Mouse (Mus musculus): ENCODE results near the gene Lias. TPM values are rescaled to one million over a fixed set of nuclear protein-coding genes. Genes with fewer than 3 reads are reported as not detected.

Lias gene
- total RNA-seq (2021), result 10 to 100 TPM; 42.3 to 44.5 TPM
- long read RNA-seq, experiment 1, transcript Lias-202 (11 exons, 1,668 nt), result major isoform, 33 of 44 reads
- long read RNA-seq, experiment 1, partial matches to known transcripts, result 7 of 44 reads
- long read RNA-seq, experiment 1, other reads (novel, unspliced or antisense), result 2 of 44 reads
- long read RNA-seq, experiment 2, transcript Lias-202 (11 exons, 1,668 nt), result major isoform, 52 of 69 reads
- long read RNA-seq, experiment 2, partial matches to known transcripts, result 10 of 69 reads
- long read RNA-seq, experiment 2, other reads (novel, unspliced or antisense), result 3 of 69 reads

- intact Hi-C loops (cut with DNase I), result loop anchor here (2.0 to 10.0 kb wide), 2 partner anchors 56 to 386 kb away; partner anchors contain the start of gene Rfc1
- DNase-seq, result peak; percentile 97 to 99
These were observed at the start of gene Lias, which contains the start of gene Rpl9 for GRCm38 (mm10) chr5:65390648-65391644. TSS of gene Lias (plus strand) at chr5:65391497. TSS of gene Rpl9 (minus strand) at chr5:65391444.

GRCm38 (mm10) chr5:65348168-65348567 lies 43.1 kb upstream of the Lias start, which contains the start of gene Klb:
TSS of gene Klb (plus strand) at chr5:65348314.
- intact Hi-C loops (cut with DNase I), result no loop called here
- DNase-seq, result no peak

- intact Hi-C loops (cut with DNase I), result no loop called here
- no peak for DNase-seq
These were observed 40.8 kb upstream of the Lias start for GRCm38 (mm10) chr5:65350508-65350907.

- intact Hi-C loops (cut with DNase I), result no loop called here
- DNase-seq, result no peak
These were observed 37.2 kb upstream of the Lias start for GRCm38 (mm10) chr5:65354097-65354496.

DNA sequence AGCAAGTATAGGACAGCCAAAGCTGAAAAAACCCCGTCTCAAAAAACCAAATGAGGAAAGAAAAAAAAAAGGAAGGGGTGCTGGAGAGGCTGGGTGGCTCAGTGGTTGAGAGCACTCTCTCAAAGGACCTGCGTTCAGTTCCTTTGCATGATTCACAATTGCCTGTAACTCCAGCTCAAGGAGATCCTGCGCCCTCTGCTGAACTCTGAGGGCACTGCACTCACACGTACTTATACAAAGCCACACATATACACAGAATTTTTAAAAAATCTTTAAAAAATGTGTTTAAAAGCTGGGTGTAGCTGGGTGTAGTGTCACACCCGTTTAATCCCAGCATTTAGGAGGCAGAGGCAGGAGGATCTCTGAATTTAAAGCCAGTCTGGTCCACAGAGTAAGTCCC lies 36.3 kb upstream of the Lias start:
- intact Hi-C loops (cut with DNase I), result no loop called here
- DNase-seq, result no peak

DNA sequence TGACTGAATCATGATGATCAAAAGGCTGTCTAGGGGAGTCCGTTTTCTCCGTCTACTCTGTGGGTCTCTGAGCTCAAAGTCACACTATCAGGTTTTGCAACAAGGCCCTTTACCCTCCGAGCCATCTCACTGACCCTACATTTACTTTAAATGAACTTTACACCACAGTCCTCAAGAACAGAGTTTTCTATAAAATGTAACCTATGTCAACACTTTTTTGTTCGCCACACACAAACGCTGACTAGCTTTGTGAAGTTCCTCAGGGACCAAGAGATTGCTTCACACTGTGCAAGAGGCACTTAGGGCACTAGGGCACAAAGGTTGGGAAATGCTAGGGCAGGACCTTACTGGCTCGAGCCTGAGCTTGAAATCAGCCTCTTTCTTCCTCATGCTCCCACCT lies 34.4 kb upstream of the Lias start:
- DNase-seq, result no peak
- intact Hi-C loops (cut with DNase I), result no loop called here

DNA sequence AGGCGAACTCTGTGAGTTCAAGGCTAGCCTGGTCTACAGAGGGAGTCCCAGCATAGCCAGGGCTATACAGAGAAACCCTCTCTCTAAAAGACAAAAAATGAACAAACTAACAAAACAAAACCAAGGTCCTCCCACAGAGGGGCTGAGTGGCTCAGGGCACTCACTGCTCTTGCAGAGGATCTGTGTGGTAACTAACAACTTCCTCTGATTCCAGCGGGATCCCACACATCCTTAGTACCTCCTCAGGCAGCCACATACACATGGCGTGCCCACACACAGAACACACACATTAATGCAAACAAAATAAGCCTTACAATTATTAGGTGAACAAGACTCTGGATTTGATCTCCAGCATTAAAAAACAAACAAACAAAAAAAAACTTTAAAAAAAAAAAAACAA lies 33.5 kb upstream of the Lias start:
- no peak for DNase-seq
- intact Hi-C loops (cut with DNase I), result no loop called here

DNA sequence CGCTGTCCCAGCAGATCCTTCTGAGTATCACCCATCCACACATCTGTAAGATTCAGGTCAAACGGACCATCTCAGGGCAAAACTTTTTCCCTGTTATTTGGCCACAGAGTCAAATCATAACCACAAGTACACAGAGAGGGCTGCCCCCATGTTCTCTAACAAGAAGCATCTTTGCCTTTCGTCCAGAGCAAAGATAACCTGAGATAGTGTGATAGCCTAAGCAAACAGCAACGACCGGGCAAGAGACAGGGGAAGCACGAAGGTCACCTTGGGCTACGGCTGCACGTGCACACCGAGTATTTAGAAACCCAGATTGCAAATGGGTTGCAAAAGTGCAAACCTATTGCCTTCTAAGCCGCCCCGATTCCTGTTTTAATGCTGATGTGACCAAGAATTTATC lies 23.5 kb upstream of the Lias start:
- DNase-seq, result no peak
- intact Hi-C loops (cut with DNase I), result no loop called here

DNA sequence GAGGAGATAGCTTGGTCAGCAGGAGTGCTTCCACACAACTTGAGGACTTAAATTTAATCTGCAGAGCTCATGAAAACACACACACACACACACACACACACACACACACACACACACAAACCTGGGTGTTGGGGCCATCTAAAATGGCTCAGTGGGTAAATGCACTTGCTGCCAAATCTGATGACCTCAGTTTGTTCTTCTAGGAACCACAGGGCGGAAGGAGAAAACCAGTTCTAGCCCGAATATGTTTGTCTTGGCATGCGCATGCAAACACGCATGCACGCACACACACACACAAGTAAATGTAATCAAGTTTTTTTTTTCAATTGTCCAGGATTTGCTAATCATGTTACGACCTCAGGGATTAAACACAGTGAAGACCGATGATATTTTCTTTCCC lies 19.7 kb upstream of the Lias start:
- intact Hi-C loops (cut with DNase I), result no loop called here
- no peak for DNase-seq

DNA sequence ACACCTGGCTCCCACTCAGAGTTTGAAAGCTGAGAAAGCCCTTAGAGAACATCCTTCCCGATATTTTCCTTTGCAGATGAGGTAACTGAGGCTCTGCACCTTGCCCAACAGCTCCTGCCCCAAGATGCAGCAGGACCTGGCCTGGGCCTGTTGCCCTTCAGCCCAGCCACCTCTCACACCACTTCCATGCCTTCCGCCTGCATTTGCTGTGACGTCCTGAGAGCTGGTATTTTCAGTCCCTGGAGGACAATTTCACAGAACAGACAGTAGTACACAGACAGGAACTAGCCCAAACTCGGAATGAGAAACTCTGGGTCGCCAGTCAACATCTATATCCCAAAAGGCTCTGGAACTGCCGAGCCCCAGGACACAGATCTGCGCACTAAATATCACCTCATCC lies 16.6 kb upstream of the Lias start:
- intact Hi-C loops (cut with DNase I), result no loop called here
- DNase-seq, result no peak

DNA sequence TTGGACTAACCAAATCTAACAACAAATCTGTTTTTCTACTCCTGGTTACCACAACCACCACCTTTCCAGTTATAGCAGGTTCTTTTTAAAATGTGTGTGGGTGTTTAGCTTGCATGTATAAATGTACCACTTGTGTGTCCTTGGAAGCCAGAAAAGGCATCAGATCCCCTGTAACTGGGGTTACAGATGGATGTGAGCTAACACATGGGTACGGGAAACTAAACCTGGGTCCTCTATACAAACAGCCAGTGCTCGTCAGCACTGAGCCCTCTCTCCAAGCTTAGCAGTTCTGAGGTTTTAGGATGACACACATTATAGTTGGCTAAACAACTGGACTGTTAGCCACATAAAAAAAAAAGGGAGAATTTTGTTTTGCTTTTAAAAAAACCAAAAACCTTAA lies 5.6 kb upstream of the Lias start:
- no peak for DNase-seq
- intact Hi-C loops (cut with DNase I), result no loop called here

DNA sequence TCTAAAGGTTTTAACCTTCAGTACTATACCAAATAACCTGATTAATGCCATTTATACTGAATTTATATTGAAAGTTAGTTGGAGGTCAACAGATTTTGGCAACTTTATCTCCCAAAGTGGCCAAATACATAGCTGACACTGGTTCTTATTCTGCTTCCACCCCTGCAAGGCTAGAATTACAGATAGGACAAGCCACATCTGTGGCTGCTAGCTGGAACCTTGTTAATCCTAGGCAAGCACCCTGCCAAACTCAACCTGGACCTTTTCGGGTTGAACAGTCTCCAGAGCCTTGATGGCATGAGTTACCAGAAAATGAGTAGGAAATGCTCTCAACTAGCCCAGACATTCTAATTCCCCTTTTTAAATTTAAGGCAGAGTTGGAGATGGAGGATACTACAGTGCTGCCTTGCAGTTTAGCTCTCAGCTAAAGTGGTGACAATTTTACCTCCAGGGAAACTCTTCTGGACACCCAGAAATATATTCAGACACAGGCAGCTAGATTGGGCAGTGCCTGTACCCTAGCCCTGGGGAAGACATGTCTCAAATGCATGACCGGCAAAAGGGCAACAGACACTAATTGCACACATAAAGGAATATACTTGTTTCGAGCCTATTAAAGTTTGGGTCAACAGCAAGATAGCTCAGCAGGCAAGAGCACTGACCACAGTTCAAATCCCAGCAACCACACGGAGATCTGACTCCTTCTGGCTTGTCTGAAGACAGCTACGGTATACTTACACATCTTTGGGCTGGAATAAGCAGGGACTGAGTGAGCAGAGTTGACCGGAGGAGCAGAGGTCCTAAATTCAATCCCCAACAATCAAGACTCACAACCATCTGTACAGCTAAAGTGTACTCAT lies 4.1 kb upstream of the Lias start:
- no peak for DNase-seq
- intact Hi-C loops (cut with DNase I), result no loop called here

DNA sequence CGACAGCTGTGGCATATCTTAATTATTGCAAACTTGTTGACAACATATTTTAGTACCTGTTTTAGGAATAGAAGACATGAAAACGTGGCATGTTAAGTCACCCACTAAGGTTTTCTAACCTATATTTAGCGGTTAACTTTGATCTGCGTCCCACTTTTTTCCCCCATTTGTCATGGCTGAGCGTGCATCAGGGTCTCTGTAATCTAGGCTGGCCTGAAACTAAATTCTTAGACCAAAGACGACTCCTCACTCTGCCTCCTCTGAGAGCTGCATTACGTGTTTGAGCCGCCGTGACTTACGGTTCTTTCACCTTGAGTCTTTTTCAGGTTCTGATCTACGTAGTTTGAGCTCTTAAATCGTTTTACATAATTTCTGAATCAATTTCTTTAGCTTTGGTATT lies 456 bp downstream of the Lias start:
- no peak for DNase-seq
- intact Hi-C loops (cut with DNase I), result loop anchor here (2.0 to 10.0 kb wide), 2 partner anchors 57 to 387 kb away; partner anchors contain the start of gene Rfc1

GRCm38 (mm10) chr5:65394425-65394824 lies 3.1 kb downstream of the Lias start:
- intact Hi-C loops (cut with DNase I), result loop anchor here (10.0 kb wide), 1 partner anchor 390 kb away; no protein-coding TSS in a partner anchor

GRCm38 (mm10) chr5:65401251-65401994 lies 10.1 kb downstream of the Lias start:
- DNase-seq, result peak; percentile 73 to 75
- intact Hi-C loops (cut with DNase I), result loop anchor here (2.0 to 5.0 kb wide), 3 partner anchors 51 to 295 kb away; no protein-coding TSS in a partner anchor

More at GRCm38 (mm10) chr5:65394425-65394824, 3.1 kb downstream of the Lias start:
- DNase-seq, result no peak

- intact Hi-C loops (cut with DNase I), result no loop called here
- DNase-seq, result no peak
These were observed 16.7 kb downstream of the Lias start for GRCm38 (mm10) chr5:65407989-65408388.

- intact Hi-C loops (cut with DNase I), result no loop called here
These were observed 24.6 kb downstream of the Lias start for GRCm38 (mm10) chr5:65415653-65416458.

GRCm38 (mm10) chr5:65419136-65419535 lies 27.8 kb downstream of the Lias start:
- intact Hi-C loops (cut with DNase I), result no loop called here
- no peak for DNase-seq

More at GRCm38 (mm10) chr5:65415653-65416458, 24.6 kb downstream of the Lias start:
- no peak for DNase-seq

- intact Hi-C loops (cut with DNase I), result no loop called here
- no peak for DNase-seq
These were observed 29.5 kb downstream of the Lias start for GRCm38 (mm10) chr5:65420822-65421221.

Measured in gastrocnemius, postnatal 36 days (tissue).